Mouse (Mus musculus) CD4-positive, CD25-positive, alpha-beta regulatory T cell, adult 4 months (primary cell): ENCODE data around the gene Trim14. TPM values are rescaled to one million over a fixed set of nuclear protein-coding genes. Genes with fewer than 3 reads are reported as not detected.

Experiments
- polyA plus RNA-seq, 2 experiments: library from polyadenylated mRNA; unstranded; fragments of 100-300 nt; shearing (Covaris generic); gene quantifications; one replicate each; pipeline ENCODE4 v1.2.1; 2017

Trim14 gene
- polyA plus RNA-seq, 2 experiments from 2014 or later: 33.2 to 35.8 TPM

Other genes with a start within 250 kb of the Trim14 start
- gene Foxe1, start 192.5 kb downstream of the Trim14 start, polyA plus RNA-seq: not detected
- 10 to 100 TPM; 20.9 TPM for gene Trmo, start 146.7 kb downstream of the Trim14 start, polyA plus RNA-seq
- under 1 TPM in 1 of 2 experiments, not detected in 1; 0.36 TPM for gene Hemgn, start 122.6 kb downstream of the Trim14 start, polyA plus RNA-seq
- gene Anp32b, start 85.2 kb downstream of the Trim14 start, polyA plus RNA-seq: 10 to 100 TPM; 36.6 to 47.9 TPM
- 10 to 100 TPM; 67.1 to 69.6 TPM for gene Nans, start 46.9 kb downstream of the Trim14 start, polyA plus RNA-seq
- 100 to 1,000 TPM; 104 to 110 TPM for gene Coro2a, start 66.1 kb upstream of the Trim14 start, polyA plus RNA-seq
- gene Tbc1d2, start 114.1 kb upstream of the Trim14 start, polyA plus RNA-seq: under 1 TPM; 0.18 to 0.58 TPM